Mouse (Mus musculus): ENCODE data around the gene Svep1. TPM values are rescaled to one million over a fixed set of nuclear protein-coding genes. Genes with fewer than 3 reads are reported as not detected.

Svep1 gene
- polyA plus RNA-seq, 1 experiment = 2.7 TPM

DNA sequence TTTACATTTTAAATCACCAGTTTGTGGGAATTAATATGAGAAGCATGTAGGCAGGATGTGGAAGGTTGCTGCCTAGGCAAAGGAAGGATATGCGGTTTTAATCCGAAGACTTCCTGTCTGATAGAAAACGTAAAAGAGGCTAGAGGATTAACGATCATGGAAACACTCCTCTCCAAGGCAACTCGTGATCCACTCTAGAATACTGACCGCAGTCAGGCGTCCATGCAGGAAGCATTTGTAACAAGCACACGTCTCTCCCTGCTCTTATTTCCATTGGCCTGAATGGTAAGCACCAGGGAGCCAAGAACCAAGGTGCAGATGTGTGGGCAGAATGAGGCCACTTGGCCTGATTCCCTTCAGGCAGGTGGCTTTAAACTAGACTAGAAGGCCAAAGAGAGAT is 155.9 kb downstream of the Svep1 start:
- H3K27me3 ChIP-seq (ENCODE audit: control insufficient read depth, insufficient read depth, low read length) = no peaks in the 10 kb centered on the region
- TF ChIP-seq CTCF (IDR thresholded peaks at IDR 0.05; ENCODE audit: extremely low read depth, insufficient read length, insufficient replicate concordance, low read depth, low read length) = no peak
- no peak for TF ChIP-seq POLR2A (IDR thresholded peaks at IDR 0.05; ENCODE audit: low read depth, low read length)
- H3K4me3 ChIP-seq (ENCODE audit: low read depth, low read length) = no peak overlapping the region
- WGBS = 74% methylated on average over 8 of the region's 8 CpGs
- no peaks in the 10 kb centered on the region for H3K36me3 ChIP-seq (ENCODE audit: control insufficient read depth, insufficient read depth, low read length)
- H3K27ac ChIP-seq (ENCODE audit: insufficient read depth, low read depth, low read length) = no peak overlapping the region
- H3K4me1 ChIP-seq (ENCODE audit: control insufficient read depth, insufficient read depth, insufficient read length, low read length) = no peaks in the 10 kb centered on the region

DNA sequence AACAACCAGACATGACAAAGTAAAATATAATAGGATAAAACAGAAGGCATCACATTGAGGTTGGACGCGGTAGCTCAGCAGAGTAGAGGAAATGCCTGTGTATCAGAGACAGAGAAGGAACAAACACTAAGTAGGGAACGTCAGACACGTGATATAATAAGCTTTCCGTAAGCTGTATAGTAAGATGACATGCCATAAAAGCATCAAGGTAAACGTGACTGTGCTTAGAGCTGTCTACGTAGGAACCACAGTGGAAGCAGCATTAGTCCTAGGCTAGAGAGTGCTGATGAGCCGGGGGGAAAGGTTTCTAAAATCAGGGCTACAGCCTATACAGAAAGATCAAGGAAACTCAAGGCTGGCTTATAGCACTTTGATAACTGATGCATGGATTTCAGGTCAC is 156.4 kb downstream of the Svep1 start:
- no peaks in the 10 kb centered on the region for H3K27me3 ChIP-seq (ENCODE audit: control insufficient read depth, insufficient read depth, low read length)
- no peak overlapping the region for H3K4me3 ChIP-seq (ENCODE audit: low read depth, low read length)
- H3K4me1 ChIP-seq (ENCODE audit: control insufficient read depth, insufficient read depth, insufficient read length, low read length) = no peaks in the 10 kb centered on the region
- H3K27ac ChIP-seq (ENCODE audit: insufficient read depth, low read depth, low read length) = no peak overlapping the region
- TF ChIP-seq CTCF (IDR thresholded peaks at IDR 0.05; ENCODE audit: extremely low read depth, insufficient read length, insufficient replicate concordance, low read depth, low read length) (no peak), POLR2A (IDR thresholded peaks at IDR 0.05; ENCODE audit: low read depth, low read length) (no peak)
- 69% methylated on average over 8 of the region's 8 CpGs for WGBS
- H3K36me3 ChIP-seq (ENCODE audit: control insufficient read depth, insufficient read depth, low read length) = no peaks in the 10 kb centered on the region

DNA sequence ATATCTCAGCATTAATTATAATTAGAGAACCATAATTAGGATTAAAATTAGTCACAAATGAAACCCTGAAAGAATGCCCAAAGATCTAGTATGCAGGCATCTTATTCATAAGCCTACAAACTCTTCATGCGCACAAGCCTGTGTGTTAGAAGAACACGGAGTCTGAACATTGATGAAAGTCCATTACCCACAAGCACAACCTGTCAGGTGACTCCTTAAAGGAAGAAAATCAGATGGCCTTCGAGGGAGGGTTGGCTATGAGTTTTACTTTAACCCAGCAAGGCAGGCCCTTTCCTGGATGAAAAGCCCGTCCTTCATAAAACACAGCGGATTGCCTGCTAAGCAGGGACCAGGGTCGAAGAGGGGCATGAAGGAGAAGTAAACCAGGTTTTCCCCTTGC is 161.8 kb downstream of the Svep1 start:
- H3K4me3 ChIP-seq (ENCODE audit: low read depth, low read length) = no peak overlapping the region
- WGBS = 68% methylated on average over 6 of the region's 6 CpGs
- H3K36me3 ChIP-seq (ENCODE audit: control insufficient read depth, insufficient read depth, low read length) = no peaks in the 10 kb centered on the region
- H3K27ac ChIP-seq (ENCODE audit: insufficient read depth, low read depth, low read length) = no peak overlapping the region
- TF ChIP-seq POLR2A (IDR thresholded peaks at IDR 0.05; ENCODE audit: low read depth, low read length) (no peak), CTCF (IDR thresholded peaks at IDR 0.05; ENCODE audit: extremely low read depth, insufficient read length, insufficient replicate concordance, low read depth, low read length) (no peak)
- no peaks in the 10 kb centered on the region for H3K27me3 ChIP-seq (ENCODE audit: control insufficient read depth, insufficient read depth, low read length)
- no peaks in the 10 kb centered on the region for H3K4me1 ChIP-seq (ENCODE audit: control insufficient read depth, insufficient read depth, insufficient read length, low read length)

DNA sequence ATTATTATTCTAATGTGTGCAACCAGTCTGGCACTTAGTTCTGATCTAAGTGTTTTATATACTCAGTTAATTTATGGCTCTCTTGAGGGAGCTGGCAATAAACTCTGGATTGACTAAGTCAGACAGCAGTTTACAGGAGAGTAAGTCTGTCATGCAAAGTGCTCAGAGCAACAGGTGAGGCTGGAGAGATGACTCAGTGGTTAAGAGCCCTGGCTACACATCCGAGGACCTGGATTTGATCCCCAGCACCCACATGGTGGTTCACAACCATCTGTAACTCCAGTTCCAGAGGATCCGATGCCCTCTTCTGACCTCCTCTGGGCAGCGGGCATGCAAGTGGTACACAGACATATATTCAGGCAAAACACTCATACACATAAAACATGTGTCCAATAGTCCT is 162.3 kb downstream of the Svep1 start:
- Histone ChIP-seq H3K27me3 (ENCODE audit: control insufficient read depth, insufficient read depth, low read length) (no peaks in the 10 kb centered on the region), H3K36me3 (ENCODE audit: control insufficient read depth, insufficient read depth, low read length) (no peaks in the 10 kb centered on the region), H3K4me3 (ENCODE audit: low read depth, low read length) (no peak overlapping the region), H3K27ac (ENCODE audit: insufficient read depth, low read depth, low read length) (no peak overlapping the region), H3K4me1 (ENCODE audit: control insufficient read depth, insufficient read depth, insufficient read length, low read length) (no peaks in the 10 kb centered on the region)
- TF ChIP-seq POLR2A (IDR thresholded peaks at IDR 0.05; ENCODE audit: low read depth, low read length) (no peak), CTCF (IDR thresholded peaks at IDR 0.05; ENCODE audit: extremely low read depth, insufficient read length, insufficient replicate concordance, low read depth, low read length) (no peak)
- WGBS = 94% methylated on average over 3 of the region's 3 CpGs

DNA sequence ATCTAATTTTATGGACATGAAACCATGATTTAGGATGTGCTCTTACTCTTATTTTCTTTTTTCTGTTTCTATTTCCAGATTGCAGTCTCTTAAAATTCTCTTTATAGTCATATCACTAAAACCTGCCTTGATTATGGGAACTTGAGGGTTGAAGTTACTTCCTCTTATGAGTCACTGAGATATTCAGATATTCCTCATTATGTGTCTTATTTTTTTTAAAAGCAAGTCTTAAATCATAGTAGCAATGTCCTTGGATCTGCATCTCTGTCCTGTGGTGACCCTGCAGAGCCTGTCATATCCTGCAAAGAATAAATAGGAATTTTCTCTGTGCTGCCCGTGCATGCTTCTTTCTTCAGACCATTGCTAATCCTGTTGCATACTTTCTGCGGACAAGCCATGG is 166.6 kb downstream of the Svep1 start:
- Histone ChIP-seq H3K27me3 (ENCODE audit: control insufficient read depth, insufficient read depth, low read length) (no peaks in the 10 kb centered on the region), H3K4me3 (ENCODE audit: low read depth, low read length) (no peak overlapping the region), H3K36me3 (ENCODE audit: control insufficient read depth, insufficient read depth, low read length) (no peaks in the 10 kb centered on the region), H3K27ac (ENCODE audit: insufficient read depth, low read depth, low read length) (no peak overlapping the region), H3K4me1 (ENCODE audit: control insufficient read depth, insufficient read depth, insufficient read length, low read length) (no peaks in the 10 kb centered on the region)
- WGBS = 82% methylated on average over 2 of the region's 2 CpGs
- TF ChIP-seq CTCF (IDR thresholded peaks at IDR 0.05; ENCODE audit: extremely low read depth, insufficient read length, insufficient replicate concordance, low read depth, low read length) (no peak), POLR2A (IDR thresholded peaks at IDR 0.05; ENCODE audit: low read depth, low read length) (no peak)

DNA sequence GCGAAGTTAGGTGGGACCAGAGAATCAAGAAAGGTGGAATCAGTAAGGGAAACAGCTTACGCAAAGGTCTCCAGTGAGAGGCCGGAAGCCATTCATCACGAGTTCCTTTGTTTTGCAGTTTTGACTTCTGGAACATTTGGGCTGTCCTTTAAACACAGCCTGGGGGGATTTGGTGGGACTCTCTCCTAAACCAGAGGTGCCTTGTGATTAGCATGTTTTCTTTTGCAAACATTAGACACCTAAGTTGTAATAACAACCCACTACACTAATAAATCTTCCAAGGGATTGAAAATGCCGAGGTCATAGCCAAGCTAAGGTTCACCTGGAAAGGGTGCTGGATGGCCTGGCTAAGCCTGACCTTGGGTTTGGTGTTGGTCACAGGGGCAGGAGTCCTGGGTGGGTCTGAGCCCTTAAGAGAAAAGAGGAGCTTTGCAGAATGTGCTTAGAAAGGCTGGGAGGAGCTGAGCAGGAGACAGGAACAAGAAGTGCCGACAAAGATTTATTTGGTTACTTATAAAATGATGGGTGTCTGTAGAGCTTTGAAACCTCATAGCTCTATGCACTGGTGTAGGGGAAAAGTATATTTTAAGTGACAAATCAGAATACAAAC is 169.5 kb downstream of the Svep1 start:
- H3K27ac ChIP-seq (ENCODE audit: insufficient read depth, low read depth, low read length) = no peak overlapping the region
- no peaks in the 10 kb centered on the region for H3K27me3 ChIP-seq (ENCODE audit: control insufficient read depth, insufficient read depth, low read length)
- TF ChIP-seq CTCF (IDR thresholded peaks at IDR 0.05; ENCODE audit: extremely low read depth, insufficient read length, insufficient replicate concordance, low read depth, low read length) (no peak), POLR2A (IDR thresholded peaks at IDR 0.05; ENCODE audit: low read depth, low read length) (no peak)
- no peak overlapping the region for H3K4me3 ChIP-seq (ENCODE audit: low read depth, low read length)
- H3K36me3 ChIP-seq (ENCODE audit: control insufficient read depth, insufficient read depth, low read length) = no peaks in the 10 kb centered on the region
- no peaks in the 10 kb centered on the region for H3K4me1 ChIP-seq (ENCODE audit: control insufficient read depth, insufficient read depth, insufficient read length, low read length)
- WGBS = 88% methylated on average over 6 of the region's 6 CpGs

DNA sequence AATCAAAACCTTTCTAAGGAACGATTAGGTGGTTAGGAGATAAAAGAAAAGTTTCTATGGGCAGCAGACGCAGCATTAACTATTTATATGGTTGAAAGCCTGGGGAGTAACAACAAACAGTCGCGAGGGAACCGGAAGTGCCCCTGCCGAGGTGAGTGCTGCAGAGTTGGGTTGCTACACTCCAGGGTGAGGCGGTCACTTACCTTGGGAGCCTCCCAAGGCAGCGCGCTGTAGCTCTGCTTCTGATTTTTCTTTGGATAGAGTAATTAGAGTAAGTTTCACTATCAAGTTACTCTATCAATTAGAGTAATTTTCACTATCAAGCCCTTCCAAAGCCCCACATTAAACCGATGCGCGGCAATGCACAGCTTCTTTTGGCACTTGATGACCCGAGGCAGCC is 172.0 kb downstream of the Svep1 start:
- WGBS = 25% methylated on average over 13 of the region's 13 CpGs
- no peak overlapping the region for H3K27ac ChIP-seq (ENCODE audit: insufficient read depth, low read depth, low read length)
- TF ChIP-seq POLR2A (IDR thresholded peaks at IDR 0.05; ENCODE audit: low read depth, low read length) (no peak), CTCF (IDR thresholded peaks at IDR 0.05; ENCODE audit: extremely low read depth, insufficient read length, insufficient replicate concordance, low read depth, low read length) (no peak)
- no peaks in the 10 kb centered on the region for H3K4me1 ChIP-seq (ENCODE audit: control insufficient read depth, insufficient read depth, insufficient read length, low read length)
- H3K36me3 ChIP-seq (ENCODE audit: control insufficient read depth, insufficient read depth, low read length) = no peaks in the 10 kb centered on the region
- no peaks in the 10 kb centered on the region for H3K27me3 ChIP-seq (ENCODE audit: control insufficient read depth, insufficient read depth, low read length)
- peak overlapping the region; percentile 59 for H3K4me3 ChIP-seq (ENCODE audit: low read depth, low read length)
